Mouse (Mus musculus): Measurements from ENCODE around the gene Scn10a. TPM values are rescaled to one million over a fixed set of nuclear protein-coding genes. Genes with fewer than 3 reads are reported as not detected.

The Scn10a gene
- polyA plus RNA-seq, 1 experiment, result 0.68 TPM

DNA sequence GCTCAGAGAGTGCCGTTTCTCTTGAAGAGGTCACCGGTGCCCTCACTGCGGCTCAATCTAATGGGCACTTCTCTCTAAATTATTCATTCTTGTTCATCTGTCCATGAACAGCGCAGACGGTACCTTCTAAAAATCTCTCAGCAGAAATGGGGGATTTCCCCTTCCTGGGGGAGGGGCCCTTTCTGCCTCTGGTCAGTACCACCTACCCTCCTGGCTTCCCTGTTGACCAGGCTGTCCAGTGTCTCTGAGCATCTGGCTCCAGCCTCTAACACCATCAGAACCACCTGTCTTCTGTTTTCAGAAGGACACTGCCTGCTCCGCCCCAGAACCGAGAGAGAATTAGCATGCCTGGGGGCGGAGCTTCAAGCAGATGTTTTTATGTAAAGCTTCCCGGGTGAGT is 143.4 kb downstream of the Scn10a start:
- Histone ChIP-seq H3K27ac (ENCODE audit: control insufficient read depth, insufficient read depth, low read depth, low read length) (no peak overlapping the region), H3K4me3 (ENCODE audit: control insufficient read depth, low read depth, low read length) (no peak overlapping the region), H3K27me3 (ENCODE audit: control insufficient read depth, insufficient read depth, low read length) (0 out of 2 replicates have a peak, but pooled peaks cover 2% of the 10 kb centered on the region), H3K36me3 (ENCODE audit: control insufficient read depth, insufficient read depth, low read length) (no peaks in the 10 kb centered on the region), H3K4me1 (ENCODE audit: control insufficient read depth, insufficient read depth, low read length) (peaks cover 6% of the 10 kb centered on the region; the same call in 1 of the 2 replicates)
- no peak for TF ChIP-seq CTCF (IDR thresholded peaks at IDR 0.05; ENCODE audit: control insufficient read depth, insufficient read depth, insufficient replicate concordance, low read depth, low read length)
- no peak for TF ChIP-seq POLR2A (IDR thresholded peaks at IDR 0.05; ENCODE audit: control insufficient read depth, low read depth, low read length)

DNA sequence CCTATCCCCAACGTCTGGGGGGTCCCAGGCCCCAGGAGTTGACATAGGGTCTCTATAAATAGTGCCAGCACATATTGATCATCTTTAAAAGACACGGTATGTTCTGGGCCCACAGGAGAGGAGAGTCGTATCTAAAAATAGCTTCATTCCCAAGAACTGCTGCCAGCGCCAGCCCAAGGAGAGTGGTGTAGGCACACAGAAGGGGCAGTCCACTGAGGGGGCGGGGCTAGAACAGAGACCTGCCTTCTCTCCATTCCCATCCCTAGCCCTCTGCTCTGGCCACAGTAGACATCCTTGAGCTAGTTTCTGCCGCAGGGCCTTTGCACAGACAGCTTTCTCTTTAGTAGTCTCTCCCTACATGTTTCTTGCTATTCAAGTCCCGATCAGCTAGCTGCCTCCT is 144.8 kb downstream of the Scn10a start:
- Histone ChIP-seq H3K4me1 (ENCODE audit: control insufficient read depth, insufficient read depth, low read length) (peaks cover 6% of the 10 kb centered on the region; the same call in 1 of the 2 replicates), H3K36me3 (ENCODE audit: control insufficient read depth, insufficient read depth, low read length) (no peaks in the 10 kb centered on the region), H3K4me3 (ENCODE audit: control insufficient read depth, low read depth, low read length) (no peak overlapping the region), H3K27ac (ENCODE audit: control insufficient read depth, insufficient read depth, low read depth, low read length) (no peak overlapping the region), H3K27me3 (ENCODE audit: control insufficient read depth, insufficient read depth, low read length) (0 out of 2 replicates have a peak, but pooled peaks cover 2% of the 10 kb centered on the region)
- TF ChIP-seq POLR2A (IDR thresholded peaks at IDR 0.05; ENCODE audit: control insufficient read depth, low read depth, low read length), result no peak
- no peak for TF ChIP-seq CTCF (IDR thresholded peaks at IDR 0.05; ENCODE audit: control insufficient read depth, insufficient read depth, insufficient replicate concordance, low read depth, low read length)

DNA sequence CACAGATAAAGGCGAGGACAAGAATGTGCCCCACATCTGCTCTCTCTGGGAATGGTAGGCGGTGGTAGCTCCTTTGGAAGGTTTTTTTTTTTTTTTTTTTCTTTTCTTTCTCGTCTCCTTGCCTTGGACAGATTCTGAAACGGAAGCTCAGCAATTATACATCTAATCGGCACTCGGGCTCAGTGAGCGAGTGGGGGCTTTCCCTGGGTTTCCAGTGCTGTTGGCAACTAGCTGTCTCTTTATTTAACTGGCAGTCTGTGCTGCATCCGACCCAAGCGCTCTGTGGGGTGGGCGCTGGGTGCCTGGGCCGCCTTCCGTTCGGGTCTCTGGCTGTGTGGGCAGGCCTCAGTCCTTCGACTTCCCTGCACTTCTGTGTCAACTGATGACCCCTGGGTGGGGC is 146.1 kb downstream of the Scn10a start:
- H3K4me1 ChIP-seq (ENCODE audit: control insufficient read depth, insufficient read depth, low read length), result no peaks in the 10 kb centered on the region
- H3K27me3 ChIP-seq (ENCODE audit: control insufficient read depth, insufficient read depth, low read length), result no peaks in the 10 kb centered on the region
- H3K36me3 ChIP-seq (ENCODE audit: control insufficient read depth, insufficient read depth, low read length), result no peaks in the 10 kb centered on the region
- H3K27ac ChIP-seq (ENCODE audit: control insufficient read depth, insufficient read depth, low read depth, low read length), result no peak overlapping the region
- no peak overlapping the region for H3K4me3 ChIP-seq (ENCODE audit: control insufficient read depth, low read depth, low read length)
- TF ChIP-seq CTCF (IDR thresholded peaks at IDR 0.05; ENCODE audit: control insufficient read depth, insufficient read depth, insufficient replicate concordance, low read depth, low read length) (no peak), POLR2A (IDR thresholded peaks at IDR 0.05; ENCODE audit: control insufficient read depth, low read depth, low read length) (no peak)

DNA sequence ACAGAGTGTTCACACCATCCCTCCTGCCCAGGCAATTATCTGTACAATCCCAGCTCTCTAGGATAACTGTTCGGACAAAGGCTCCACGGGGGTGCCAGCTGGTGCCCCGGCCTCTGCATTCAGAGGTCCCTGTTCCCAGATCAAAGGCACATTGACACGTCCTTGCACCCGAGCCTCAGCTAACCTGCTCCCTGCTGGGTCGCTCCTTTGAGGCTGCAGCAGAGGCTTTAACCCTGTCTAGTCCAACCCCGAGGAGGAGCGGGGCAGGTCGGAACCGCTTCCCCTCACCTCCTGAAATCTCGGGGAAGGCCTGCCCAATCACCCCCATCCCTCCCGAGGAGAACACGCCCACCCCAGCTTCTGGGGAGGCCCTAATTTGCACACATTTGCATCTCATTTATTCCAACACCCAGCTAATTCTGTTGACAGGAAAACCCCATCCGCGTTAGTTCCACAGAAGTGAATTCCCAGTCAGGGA is 147.7 kb downstream of the Scn10a start:
- Histone ChIP-seq H3K27me3 (ENCODE audit: control insufficient read depth, insufficient read depth, low read length) (no peaks in the 10 kb centered on the region), H3K4me3 (ENCODE audit: control insufficient read depth, low read depth, low read length) (no peak overlapping the region), H3K27ac (ENCODE audit: control insufficient read depth, insufficient read depth, low read depth, low read length) (no peak overlapping the region), H3K36me3 (ENCODE audit: control insufficient read depth, insufficient read depth, low read length) (no peaks in the 10 kb centered on the region), H3K4me1 (ENCODE audit: control insufficient read depth, insufficient read depth, low read length) (no peaks in the 10 kb centered on the region)
- TF ChIP-seq POLR2A (IDR thresholded peaks at IDR 0.05; ENCODE audit: control insufficient read depth, low read depth, low read length), result no peak
- TF ChIP-seq CTCF (IDR thresholded peaks at IDR 0.05; ENCODE audit: control insufficient read depth, insufficient read depth, insufficient replicate concordance, low read depth, low read length), result no peak

DNA sequence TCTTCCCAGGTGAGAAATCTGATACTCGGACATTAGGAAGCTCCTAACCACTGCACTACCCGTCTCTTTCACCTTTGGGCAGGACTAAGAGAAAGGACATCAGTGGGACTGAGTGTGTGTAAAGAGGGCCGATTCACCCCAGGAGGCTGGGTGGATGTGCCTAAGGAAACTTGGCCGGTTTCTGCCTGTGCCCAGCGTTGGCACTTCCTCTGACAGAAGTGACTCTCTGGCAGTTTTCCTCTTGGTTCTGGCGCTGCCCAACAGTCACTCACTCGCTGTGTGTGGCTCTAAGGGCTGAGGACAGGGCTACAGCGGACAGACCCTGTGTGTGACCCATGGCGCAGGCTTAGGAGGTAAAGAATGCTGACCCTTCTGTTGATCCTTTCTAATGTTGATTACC is 148.5 kb downstream of the Scn10a start:
- Histone ChIP-seq H3K27ac (ENCODE audit: control insufficient read depth, insufficient read depth, low read depth, low read length) (no peak overlapping the region), H3K4me3 (ENCODE audit: control insufficient read depth, low read depth, low read length) (no peak overlapping the region), H3K36me3 (ENCODE audit: control insufficient read depth, insufficient read depth, low read length) (no peaks in the 10 kb centered on the region), H3K4me1 (ENCODE audit: control insufficient read depth, insufficient read depth, low read length) (no peaks in the 10 kb centered on the region), H3K27me3 (ENCODE audit: control insufficient read depth, insufficient read depth, low read length) (no peaks in the 10 kb centered on the region)
- no peak for TF ChIP-seq CTCF (IDR thresholded peaks at IDR 0.05; ENCODE audit: control insufficient read depth, insufficient read depth, insufficient replicate concordance, low read depth, low read length)
- no peak for TF ChIP-seq POLR2A (IDR thresholded peaks at IDR 0.05; ENCODE audit: control insufficient read depth, low read depth, low read length)

DNA sequence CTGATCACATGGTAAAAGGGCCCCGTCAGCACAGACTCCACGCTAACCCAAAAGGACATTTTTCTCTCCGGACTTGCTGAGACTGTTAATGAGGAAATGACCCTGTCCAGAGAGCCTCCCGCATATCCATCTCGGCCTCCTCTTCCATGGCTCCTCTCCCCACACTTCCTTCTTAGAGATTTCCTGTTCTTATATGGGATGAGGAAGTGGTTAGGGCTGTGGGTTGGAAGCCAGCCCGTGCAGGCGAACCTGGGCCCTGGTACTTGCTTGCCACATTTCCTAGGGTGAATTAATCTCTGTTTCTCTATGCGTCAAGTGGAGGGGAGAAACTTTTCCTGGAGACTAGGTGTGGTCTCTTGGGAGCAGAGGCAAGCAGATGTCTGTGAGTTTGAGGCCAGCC is 150.4 kb downstream of the Scn10a start:
- TF ChIP-seq POLR2A (IDR thresholded peaks at IDR 0.05; ENCODE audit: control insufficient read depth, low read depth, low read length) (no peak), CTCF (IDR thresholded peaks at IDR 0.05; ENCODE audit: control insufficient read depth, insufficient read depth, insufficient replicate concordance, low read depth, low read length) (no peak)
- Histone ChIP-seq H3K4me1 (ENCODE audit: control insufficient read depth, insufficient read depth, low read length) (no peaks in the 10 kb centered on the region), H3K36me3 (ENCODE audit: control insufficient read depth, insufficient read depth, low read length) (no peaks in the 10 kb centered on the region), H3K27ac (ENCODE audit: control insufficient read depth, insufficient read depth, low read depth, low read length) (no peak overlapping the region), H3K27me3 (ENCODE audit: control insufficient read depth, insufficient read depth, low read length) (no peaks in the 10 kb centered on the region), H3K4me3 (ENCODE audit: control insufficient read depth, low read depth, low read length) (no peak overlapping the region)

DNA sequence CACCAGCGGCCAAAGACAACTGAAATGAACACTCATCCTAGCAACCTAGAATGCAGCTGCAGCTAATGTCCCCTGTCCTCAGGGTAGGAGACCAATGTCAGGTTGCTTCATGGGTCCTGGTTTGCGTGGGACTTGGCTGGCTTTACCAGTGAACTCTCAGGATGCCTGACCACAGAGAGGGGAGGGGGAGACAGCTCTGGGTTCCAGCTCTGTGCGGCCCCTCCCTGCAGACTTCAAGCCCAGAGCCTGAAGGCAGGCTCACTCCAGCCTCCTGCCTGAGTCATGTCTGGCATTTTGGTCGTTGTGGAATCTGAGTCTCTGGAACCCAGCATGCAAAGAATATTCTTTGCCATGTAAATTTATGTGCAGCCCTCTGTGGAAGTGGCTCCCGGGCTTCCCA is 151.3 kb downstream of the Scn10a start:
- H3K36me3 ChIP-seq (ENCODE audit: control insufficient read depth, insufficient read depth, low read length), result no peaks in the 10 kb centered on the region
- H3K27me3 ChIP-seq (ENCODE audit: control insufficient read depth, insufficient read depth, low read length), result no peaks in the 10 kb centered on the region
- H3K4me3 ChIP-seq (ENCODE audit: control insufficient read depth, low read depth, low read length), result no peak overlapping the region
- H3K27ac ChIP-seq (ENCODE audit: control insufficient read depth, insufficient read depth, low read depth, low read length), result no peak overlapping the region
- H3K4me1 ChIP-seq (ENCODE audit: control insufficient read depth, insufficient read depth, low read length), result no peaks in the 10 kb centered on the region
- TF ChIP-seq POLR2A (IDR thresholded peaks at IDR 0.05; ENCODE audit: control insufficient read depth, low read depth, low read length) (no peak), CTCF (IDR thresholded peaks at IDR 0.05; ENCODE audit: control insufficient read depth, insufficient read depth, insufficient replicate concordance, low read depth, low read length) (no peak)

DNA sequence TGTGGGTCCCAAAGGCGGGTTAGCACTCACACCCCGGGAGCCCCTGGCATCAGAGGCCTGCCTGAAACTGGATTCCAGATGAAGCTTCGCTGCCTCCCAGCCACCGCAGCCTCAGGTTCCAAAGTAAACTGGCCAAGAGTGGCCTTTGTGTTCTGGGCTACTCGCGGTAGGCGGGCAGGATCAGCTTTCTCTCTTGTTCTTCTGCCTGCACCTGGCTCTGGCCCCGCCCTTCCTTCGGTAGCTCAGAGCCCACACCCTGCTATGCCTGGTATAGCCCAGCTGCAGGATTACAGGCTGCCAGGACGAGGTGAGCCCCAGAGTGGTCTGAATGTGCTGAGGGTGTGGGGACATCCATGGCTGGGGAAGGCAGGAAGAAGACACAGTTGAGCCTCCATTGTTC is 152.9 kb downstream of the Scn10a start:
- no peak overlapping the region for H3K4me3 ChIP-seq (ENCODE audit: control insufficient read depth, low read depth, low read length)
- H3K36me3 ChIP-seq (ENCODE audit: control insufficient read depth, insufficient read depth, low read length), result no peaks in the 10 kb centered on the region
- TF ChIP-seq POLR2A (IDR thresholded peaks at IDR 0.05; ENCODE audit: control insufficient read depth, low read depth, low read length), result no peak
- TF ChIP-seq CTCF (IDR thresholded peaks at IDR 0.05; ENCODE audit: control insufficient read depth, insufficient read depth, insufficient replicate concordance, low read depth, low read length), result no peak
- no peaks in the 10 kb centered on the region for H3K27me3 ChIP-seq (ENCODE audit: control insufficient read depth, insufficient read depth, low read length)
- H3K4me1 ChIP-seq (ENCODE audit: control insufficient read depth, insufficient read depth, low read length), result no peaks in the 10 kb centered on the region
- H3K27ac ChIP-seq (ENCODE audit: control insufficient read depth, insufficient read depth, low read depth, low read length), result no peak overlapping the region

Data from testis, adult 2 months (tissue).